Mouse (Mus musculus) adrenal gland, adult 18-20 months (tissue): Measurements from ENCODE around the gene Ncapd2. TPM values are rescaled to one million over a fixed set of nuclear protein-coding genes. Genes with fewer than 3 reads are reported as not detected.

ENCODE experiments used
- microRNA-seq, 2 experiments: library from miRNA; unstranded; fragments of <30 nt; microRNA quantifications; one replicate each; pipeline ENCODE4 v1.2.0; 2021; ENCODE audit warnings: borderline number of aligned reads in 2 of 2
- total RNA-seq, 2 experiments: library from RNA; stranded (reverse); gene quantifications; 1 replicate in 1 of 2; 2 replicates in 1 of 2; pipeline ENCODE4 v1.2.3; 2021

Ncapd2 gene
- total RNA-seq, 2 experiments from 2014 or later = 15.3 to 17.1 TPM

Small RNAs within 50 kb of the gene (microRNA-seq; reads per million reads assigned to microRNA genes)
- 0.95 to 3.1 reads per million in 2 experiments for gene Mir3098
- 0 reads per million in 2 experiments for gene Mir8113

Other genes with a start within 250 kb of the Ncapd2 start
- 100 to 1,000 TPM; 112 to 141 TPM for gene Cops7a, start 226.2 kb downstream of the Ncapd2 start, total RNA-seq
- 1 to 10 TPM; 1.6 to 3.0 TPM for gene Pianp, start 195.0 kb downstream of the Ncapd2 start, total RNA-seq
- 10 to 100 TPM; 56.0 to 56.1 TPM for gene Zfp384, start 182.6 kb downstream of the Ncapd2 start, total RNA-seq
- 10 to 100 TPM; 45.3 to 53.4 TPM for gene Ing4, start 151.9 kb downstream of the Ncapd2 start, total RNA-seq
- 1 to 10 TPM; 7.8 to 9.6 TPM for gene Acrbp, start 142.0 kb downstream of the Ncapd2 start, total RNA-seq
- under 1 TPM; 0.40 to 0.93 TPM for gene Lpar5, start 123.8 kb downstream of the Ncapd2 start, total RNA-seq
- 100 to 1,000 TPM; 150 to 190 TPM for gene Chd4, start 95.7 kb downstream of the Ncapd2 start, total RNA-seq
- gene Nop2, start 59.8 kb downstream of the Ncapd2 start, total RNA-seq = 10 to 100 TPM; 51.6 to 61.3 TPM
- gene Iffo1, start 46.5 kb downstream of the Ncapd2 start, total RNA-seq = 10 to 100 TPM; 19.4 to 20.4 TPM
- 1,000 to 10,000 TPM; 2,223 to 4,104 TPM for gene Gapdh, start 25.2 kb downstream of the Ncapd2 start, total RNA-seq
- 100 to 1,000 TPM; 161 to 206 TPM for gene Mrpl51, start 100 bp upstream of the Ncapd2 start, total RNA-seq
- gene Vamp1, start 23.9 kb upstream of the Ncapd2 start, total RNA-seq = 10 to 100 TPM; 33.5 to 39.1 TPM
- gene Tapbpl, start 40.2 kb upstream of the Ncapd2 start, total RNA-seq = 10 to 100 TPM; 10.9 to 19.5 TPM
- under 1 TPM; 0.38 to 0.46 TPM for gene Cd27, start 45.3 kb upstream of the Ncapd2 start, total RNA-seq
- not detected for gene Tuba3a, start 94.3 kb upstream of the Ncapd2 start, total RNA-seq
- 10 to 100 TPM; 56.6 to 78.9 TPM for gene Ltbr, start 122.2 kb upstream of the Ncapd2 start, total RNA-seq
- gene Scnn1a, start 129.0 kb upstream of the Ncapd2 start, total RNA-seq = 1 to 10 TPM; 1.3 to 1.7 TPM
- 100 to 1,000 TPM; 185 to 291 TPM for gene Tnfrsf1a, start 157.7 kb upstream of the Ncapd2 start, total RNA-seq
- under 1 TPM in 1 of 2 experiments, not detected in 1; 0.13 TPM for gene Plekhg6, start 189.1 kb upstream of the Ncapd2 start, total RNA-seq